Mouse (Mus musculus) cerebellum, adult 18-20 months (tissue): Measurements from ENCODE around the gene Nrip1.

Experiments used
- DNase-seq, 2 experiments: peaks; one replicate each; pipeline ENCODE4 v3.0.0; 2021

Gene Nrip1

DNA sequence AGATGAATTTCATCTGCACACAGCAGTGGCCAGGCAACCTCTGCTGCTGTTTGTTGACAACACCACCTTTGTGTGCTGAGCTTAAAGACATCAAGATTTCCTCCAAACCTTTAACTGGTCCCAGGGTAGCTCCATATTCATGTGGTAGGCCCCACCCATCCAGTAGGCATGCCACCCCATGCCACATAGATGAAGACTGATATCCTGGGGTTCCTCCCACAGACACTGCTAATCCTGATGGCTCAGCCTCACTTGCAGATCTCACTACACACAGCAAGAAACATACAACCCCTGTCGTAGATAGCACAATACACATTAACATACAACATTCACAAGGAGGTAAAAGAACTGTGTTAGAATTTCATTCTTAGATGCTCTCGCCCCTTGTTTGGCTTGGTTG, 29.6 kb downstream of the Nrip1 start:
- no peak for DNase-seq

DNA sequence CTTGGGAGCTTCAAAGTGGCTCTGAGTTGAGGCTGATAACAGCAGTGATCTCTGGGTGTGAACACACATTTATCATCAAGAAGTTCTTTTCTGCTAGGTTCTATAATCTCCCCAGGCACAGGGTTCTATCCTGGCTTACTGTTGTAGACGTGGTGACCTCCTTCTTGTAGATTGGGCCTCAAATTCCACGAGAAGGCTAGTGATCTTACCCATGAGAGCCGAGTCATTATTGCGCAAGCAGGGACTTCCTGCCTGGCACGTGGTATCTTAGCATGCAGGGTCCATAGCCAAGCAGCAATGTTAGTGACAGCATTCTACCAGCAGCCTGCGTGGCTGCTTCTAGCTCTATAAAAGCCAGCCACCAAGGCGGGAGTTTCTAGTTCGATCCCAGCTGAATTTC, 32.0 kb downstream of the Nrip1 start:
- no peak for DNase-seq

DNA sequence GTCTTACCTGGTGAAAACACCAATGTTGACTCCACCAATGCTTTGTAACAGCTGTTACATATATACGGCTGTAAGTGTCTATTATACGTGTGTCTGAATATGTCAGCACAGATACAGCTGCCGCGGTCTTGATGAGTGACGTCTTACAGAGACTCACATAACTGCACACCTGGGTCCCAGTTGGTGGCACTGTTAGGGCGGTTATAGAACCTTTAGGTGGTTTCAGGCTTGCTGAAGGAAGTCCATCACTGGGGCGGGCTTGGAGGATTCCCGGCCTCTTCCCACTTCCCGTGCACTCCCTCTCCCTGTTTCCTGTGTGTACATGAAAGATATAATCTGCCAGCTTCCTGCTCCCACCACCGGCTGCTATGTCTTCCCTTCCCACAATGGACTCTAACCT, 34.4 kb downstream of the Nrip1 start:
- no peak for DNase-seq

DNA sequence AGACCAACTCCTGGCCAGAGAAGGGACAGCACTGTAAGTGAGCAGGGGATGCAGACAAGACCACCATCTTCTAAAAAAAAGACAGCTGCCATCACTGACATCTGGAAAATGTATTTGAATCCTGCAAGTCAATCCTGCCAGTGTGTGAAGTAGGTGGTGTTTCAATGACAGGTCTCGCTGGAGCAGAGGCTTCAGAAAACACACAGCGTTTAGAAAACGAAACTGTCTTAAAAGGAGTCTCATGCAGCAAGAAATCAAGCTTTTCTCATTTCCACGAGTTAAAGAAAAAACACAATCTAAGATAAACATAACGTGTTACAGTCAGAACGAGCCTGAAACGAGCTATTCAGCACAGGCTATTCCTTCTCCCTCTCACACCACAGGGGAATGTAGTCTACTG, 36.3 kb downstream of the Nrip1 start:
- no peak for DNase-seq

DNA sequence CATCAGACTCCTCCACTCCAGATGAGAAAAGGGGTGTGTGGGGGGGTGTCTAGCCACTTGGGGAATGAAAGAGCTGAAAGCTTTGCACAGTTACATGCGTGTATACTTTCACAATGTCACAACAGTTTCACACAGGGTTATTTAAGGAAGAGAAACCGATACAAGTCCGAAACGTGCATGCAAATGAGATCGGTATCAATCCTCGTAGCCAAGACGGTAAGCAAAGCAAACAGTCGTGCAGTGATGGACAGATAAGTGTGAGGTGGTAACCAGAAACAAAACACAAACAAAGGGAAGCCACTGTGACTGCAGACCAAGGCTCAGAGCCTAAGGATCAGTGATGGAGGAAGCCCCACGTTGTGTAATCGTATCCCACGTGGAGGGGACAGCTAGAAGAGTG, 36.7 kb downstream of the Nrip1 start:
- DNase-seq: no peak

DNA sequence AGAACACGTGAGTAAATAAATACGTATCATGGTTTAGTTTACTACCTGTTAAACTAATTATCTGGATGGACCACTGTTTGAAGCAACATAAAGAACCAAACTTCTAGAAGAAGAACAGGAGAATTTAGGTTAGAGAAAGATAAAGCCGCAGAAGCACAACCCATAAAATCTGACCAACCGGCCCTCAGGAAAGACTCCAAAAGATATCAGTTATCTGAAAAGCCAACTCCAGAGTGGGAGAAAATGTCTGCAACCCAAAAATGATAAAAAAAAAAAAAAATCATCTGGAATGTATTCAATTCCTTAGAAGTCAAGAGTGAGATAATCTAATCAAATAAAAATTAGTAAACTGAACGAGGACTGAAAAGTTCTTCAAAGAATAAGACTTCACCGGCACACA, 37.7 kb downstream of the Nrip1 start:
- no peak for DNase-seq

DNA sequence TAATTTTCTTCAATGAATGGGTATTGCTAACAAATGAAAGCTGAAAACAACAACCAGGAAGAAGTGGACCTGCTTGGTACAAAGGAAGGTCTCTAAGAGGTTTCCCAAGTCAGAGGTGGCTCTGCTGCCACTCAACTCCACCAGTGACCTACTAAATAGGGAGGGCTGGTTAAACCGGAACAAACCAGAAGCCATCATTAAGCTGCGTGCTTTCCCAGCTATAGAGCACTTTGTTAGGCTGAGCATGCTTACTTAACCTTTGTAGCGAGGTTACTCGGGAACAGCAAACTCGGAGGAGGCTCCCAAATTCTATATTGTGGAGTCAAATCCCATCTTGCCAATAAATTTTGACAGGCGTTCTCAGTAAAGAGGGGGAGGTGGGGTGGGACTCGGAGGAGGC, 41.5 kb downstream of the Nrip1 start:
- DNase-seq: no peak

DNA sequence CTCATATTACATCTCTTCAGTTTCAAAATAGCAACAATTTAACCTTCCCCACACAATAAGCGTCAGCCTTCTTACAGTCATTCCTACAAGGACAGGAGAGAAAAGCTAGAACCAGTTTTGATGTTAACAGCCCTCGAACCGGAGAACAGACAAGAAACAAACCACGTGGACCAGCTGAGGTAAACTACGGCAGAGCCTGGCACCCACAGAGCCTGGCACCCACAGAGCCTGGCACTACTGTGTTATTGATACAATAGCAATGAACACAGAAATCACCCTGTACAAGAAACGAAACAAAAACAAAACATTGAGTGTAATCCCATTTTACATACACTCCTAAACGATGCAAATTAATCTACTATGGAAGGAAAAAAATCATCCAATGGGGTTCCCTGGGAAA, 42.4 kb downstream of the Nrip1 start:
- DNase-seq: no peak

DNA sequence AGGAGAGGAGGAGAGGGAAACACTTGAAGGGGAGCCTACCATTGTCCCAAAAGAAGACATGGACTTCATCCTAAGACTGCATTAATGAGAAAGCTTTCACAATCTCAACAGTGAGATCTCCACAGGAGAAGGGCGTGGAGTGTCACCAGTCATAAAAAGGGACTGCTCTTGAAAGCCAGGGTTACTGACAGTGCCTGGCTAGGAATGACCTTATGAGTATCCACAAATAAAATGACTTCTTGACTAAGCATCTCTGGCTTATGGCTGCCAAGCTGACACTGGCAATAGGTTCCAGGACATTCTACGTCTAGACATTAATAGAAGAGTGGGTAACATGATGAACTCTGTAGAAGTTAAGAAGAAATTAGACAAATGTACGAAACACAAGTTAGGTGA, 48.3 kb downstream of the Nrip1 start:
- no peak for DNase-seq

DNA sequence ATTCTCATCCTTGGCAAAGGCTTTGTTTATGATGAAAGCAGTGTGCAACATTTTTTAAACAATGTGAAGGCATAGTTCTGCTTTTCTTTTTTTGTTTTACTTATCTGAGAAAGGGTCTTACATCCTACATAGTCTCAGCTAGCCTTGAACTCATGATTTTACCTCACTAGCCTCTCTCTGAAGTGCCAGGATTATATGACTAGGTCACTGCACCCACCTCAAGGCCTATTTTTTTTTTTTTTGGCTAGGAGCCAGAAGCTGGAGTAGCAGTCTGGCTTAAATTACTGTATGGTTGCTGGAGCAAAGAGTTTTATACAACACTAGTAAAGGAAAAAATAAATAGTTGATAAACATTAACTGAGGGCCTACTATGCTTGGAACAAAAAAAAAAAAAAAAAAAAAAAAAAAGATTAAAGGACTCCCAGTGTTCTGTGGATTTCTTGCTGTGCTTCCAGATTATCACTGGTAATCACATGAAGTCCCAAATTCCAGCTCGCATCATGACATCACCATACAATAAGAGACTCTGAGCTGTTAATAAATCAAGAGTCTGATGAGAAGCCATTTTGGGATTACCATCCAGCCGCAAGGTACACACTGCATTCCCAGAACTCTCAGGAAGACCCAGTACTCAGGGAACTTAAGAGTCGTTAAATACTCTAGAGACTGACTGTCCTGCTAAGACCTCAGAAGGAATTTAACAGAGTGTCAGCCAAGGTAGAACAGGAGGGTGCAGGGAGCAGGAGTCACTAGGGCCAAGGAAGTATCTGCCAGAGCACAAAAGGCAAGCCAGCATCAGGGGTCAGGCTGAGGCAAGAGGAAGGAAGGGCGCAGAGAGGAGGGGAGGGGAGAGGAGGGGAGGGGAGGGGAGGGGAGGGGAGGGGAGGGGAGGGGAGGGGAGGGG, 49.0 kb downstream of the Nrip1 start:
- DNase-seq: no peak

DNA sequence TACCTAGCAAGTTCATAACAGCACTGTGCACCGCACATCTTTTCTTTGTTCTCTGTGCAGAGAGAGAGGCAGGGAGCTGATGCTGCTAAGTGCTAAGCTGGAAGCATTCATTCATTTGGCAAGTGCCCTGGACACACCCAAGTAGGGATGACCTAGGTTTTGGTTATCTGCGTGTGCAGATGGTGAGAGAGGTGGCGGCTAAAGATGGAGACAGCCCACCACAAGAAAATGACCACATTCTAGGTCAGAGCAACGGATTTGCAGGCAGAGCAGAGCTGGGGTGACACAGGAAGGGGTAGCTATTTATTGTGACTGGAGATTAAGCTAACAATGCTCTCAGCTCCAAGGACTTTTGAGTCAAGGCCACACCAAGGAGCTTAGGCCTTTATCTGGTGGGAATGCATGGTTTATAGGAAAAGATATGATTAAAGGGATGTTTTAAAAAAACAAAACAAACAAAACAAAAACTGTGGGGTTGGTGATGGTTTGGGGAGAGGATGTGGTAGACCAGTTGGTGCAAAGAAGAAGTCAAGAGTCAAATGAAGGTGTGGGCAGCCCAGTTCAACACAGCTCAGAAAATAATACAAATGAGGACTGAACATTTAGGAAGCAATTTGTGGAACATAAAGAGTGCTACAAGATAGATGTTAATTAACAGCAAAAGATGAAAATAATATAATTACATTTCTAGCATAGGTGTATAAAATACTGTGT, 49.9 kb downstream of the Nrip1 start:
- DNase-seq: no peak

DNA sequence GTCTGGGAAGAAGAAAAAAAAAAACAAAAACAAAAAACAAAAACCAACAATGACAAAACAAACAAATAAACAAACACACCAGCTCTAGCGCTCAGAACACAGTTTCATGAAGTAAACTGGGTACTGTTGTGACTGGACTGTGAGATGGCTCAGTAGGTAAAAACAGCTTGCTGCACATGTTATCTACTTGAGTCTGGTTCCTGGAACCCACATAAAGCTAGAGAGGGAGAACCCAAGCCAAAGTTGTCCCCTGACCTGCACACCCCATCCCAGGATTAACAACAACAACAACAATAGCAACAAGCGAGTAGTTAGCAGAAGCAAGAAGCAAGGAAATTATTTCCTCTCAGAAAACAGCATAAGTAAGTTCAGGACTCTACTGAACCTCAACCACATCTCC, 50.5 kb downstream of the Nrip1 start:
- DNase-seq: no peak

DNA sequence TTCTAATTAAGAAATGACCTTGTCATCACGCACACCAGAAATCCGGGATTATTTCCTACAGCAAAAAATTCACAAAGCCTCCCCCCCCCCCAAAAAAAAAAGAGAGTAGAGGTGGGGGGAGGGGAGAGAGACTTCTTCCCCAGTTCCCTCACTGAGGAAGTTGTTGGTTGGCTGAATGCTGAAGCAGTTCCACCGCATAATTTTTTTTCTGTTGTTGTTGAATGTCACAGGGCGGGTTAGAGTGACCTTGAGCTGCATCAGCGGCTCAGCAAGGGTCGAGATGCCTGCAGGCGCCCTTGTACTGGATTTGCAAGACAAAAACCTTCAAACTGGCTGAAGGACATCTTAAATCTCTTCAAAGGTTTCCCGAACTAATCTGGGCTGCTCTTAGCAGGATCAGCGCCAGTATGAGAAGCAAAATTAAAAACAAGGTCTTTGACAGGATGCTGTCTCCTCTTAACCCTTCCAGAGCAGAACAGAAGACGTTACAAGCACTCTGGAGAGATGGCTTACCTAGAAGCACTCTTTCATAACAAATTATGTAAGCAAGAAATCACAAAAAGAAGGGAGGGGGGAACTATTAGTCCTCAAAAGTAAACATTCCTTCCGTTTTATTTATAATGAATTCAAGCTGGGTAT, 52.0 kb downstream of the Nrip1 start:
- DNase-seq: peak in 1 of 2 experiments; percentile 20

DNA sequence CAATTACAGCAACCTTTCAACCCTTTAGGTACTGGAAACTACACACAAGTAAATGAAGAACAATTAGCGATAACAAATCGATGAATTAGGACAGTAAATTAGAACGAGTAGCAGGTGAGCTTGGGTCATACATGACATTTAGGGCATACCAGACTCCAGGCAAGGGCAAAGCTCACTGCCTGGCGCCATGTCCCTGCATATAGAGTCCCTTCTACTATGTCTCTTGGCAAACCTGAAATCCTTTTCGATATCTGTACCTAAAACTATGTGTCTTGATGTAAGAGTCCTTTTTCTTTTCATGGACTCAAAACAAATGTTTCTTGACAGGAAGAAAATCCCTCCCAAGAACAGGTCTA, 53.5 kb downstream of the Nrip1 start:
- DNase-seq: no peak

DNA sequence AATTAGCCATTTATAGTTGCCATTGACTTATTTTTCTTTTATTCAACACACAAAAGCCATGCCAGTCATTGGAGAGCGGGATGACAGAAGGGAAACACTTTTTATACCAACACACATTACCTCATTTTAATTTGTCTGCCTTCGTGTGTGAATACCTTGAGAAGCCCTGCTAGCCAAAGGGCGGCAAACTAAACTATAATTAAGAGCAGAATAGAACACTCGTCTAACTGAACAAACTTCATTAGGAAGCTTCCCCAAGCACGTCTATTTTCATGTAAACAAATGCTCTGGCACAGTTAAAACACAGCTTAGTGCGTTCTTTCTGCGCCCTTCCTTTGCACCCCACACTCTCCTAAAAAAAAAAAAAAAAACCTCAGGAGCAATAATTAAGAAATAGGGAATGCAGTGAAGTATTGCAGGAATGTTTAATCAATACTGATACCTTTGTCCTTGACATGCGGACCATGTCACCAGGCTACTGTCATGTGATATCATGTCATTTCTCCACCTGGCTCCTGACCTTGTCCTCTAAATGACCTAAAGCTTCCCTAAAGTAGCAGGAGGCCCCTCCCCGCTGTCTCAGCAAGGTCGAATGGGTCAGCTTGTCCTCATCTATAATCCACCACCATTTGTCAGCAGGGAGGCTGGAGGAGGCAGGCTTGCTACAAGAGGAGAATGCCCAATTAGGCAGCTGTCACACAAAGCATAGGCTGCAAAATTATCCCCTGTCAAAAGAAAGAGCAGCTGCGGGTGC, 54.1 kb downstream of the Nrip1 start:
- DNase-seq: peak in 1 of 2 experiments; percentile 20

DNA sequence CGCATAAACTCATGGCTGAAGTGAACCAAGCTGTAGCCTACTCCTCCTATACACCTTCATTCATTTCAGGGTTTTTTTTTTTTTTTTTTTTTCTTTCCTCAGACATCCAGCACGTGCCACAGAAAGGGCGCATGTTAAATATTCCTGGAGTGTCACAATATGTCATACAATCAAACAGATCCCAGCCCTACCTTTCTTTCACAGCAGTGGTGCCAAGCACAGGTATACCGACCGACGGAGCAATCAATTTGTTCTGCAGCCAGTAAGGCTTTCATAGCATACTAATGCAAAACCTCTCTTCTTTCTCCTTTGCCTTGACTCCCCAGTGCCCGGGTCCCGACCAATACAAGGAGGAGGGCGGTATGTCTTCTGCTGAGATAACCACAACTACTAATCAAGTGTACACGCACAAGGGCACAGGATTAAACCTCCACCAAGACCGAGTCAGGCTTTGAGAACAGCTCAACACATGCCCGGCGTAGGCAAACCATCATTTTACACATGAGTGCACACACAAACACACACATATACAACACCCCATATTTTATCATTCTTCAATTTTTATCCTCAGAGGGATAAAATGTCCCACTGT, 55.2 kb downstream of the Nrip1 start:
- no peak for DNase-seq

DNA sequence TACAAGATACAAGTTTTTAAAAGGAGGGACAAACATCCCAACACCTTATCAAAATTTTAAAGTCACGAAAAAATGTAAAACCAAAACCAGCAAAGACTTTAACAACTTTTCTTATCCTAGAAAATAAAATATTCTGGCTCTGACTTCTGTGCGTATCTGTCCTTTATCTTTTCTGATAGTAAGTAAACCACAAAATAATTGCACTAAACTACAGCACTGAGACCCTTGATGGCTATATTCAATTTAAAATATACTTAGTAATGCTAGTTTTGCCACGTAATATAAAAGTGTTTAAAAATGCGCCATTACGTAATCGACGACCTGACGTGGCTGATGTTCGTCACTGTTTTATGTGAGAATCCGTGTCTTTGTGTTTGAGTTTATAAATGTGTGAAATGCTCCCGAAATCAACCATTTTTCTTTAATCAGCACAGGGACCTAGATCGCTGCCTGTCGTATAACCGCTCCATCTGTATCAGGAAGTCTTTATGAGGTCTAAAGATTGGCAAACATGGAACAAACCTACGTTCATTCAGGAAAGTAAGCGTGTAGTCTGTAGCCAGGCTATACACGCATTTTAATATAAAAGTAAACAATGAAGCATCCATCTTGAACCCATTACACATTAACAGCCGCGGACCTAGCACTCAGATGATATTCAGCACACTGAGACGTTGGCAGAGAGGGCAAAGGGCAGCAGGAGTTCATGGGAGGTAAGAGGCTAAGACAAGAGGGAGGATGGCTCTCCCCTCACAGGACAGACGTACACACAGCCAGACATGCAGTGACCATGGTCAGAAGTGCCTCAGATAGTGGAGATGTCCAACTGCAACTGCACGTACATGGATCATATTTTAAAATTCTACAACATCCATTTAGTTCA, 56.4 kb downstream of the Nrip1 start:
- DNase-seq: no peak

DNA sequence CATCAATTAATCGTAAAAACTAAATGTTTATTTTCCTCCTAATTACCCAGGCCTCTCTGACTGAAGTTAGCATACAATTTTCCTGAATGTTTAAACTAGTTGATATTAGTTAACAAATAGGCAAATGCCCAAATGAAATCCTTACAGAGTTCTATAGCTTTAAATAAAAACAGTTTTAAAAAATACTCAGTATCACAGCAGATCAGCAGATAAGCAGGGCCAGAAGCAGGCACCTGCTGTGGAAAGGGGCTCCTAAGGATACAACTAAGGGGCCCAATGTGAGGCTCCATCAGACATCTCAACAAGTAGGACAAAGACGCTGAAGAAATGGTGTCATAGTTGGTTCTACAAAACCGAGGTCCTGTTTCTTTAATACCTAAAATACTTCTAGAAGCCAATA, 58.0 kb downstream of the Nrip1 start:
- DNase-seq: no peak

DNA sequence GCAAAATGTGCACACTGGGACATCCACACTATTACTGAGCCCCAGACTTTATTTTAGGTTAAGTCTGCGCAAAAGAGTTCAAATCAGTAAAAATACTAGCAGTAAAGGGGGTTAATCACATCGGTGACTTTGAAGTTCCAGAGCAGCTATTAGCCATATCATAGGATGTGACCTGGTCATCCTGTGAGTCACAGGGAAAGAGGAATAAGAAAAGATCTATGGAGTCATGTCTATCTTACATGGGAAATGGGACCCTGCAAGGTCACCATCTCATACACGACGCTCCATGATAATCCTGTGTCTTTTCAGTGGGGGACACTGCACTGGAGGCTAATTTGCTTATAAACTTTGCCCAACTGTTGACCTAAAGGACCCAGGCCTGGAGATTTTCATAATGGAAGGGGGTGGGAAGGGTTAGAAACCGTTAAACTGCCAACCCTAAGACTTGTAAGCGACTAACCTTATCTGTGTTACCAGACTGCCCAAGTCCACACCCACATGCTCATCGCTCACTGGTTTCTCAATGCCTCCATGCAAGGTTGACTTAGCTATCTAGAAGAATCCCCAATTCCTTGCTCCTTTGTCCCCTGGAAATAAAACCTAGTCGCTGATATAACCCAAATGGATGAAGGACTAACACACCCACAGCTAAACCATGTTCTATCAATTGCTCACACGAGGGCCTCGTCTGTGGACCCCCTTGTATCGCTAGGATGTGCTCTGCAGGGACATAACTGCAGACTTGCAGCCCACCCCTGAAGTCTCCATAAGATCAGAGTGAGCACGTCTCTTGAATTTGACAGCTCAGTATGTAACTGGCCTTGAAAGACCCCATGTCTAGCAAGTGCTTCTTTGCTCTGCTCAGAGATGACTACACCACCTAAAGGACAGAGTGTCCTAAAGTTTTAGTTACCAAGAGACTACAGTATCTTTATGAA, 59.3 kb downstream of the Nrip1 start:
- no peak for DNase-seq

DNA sequence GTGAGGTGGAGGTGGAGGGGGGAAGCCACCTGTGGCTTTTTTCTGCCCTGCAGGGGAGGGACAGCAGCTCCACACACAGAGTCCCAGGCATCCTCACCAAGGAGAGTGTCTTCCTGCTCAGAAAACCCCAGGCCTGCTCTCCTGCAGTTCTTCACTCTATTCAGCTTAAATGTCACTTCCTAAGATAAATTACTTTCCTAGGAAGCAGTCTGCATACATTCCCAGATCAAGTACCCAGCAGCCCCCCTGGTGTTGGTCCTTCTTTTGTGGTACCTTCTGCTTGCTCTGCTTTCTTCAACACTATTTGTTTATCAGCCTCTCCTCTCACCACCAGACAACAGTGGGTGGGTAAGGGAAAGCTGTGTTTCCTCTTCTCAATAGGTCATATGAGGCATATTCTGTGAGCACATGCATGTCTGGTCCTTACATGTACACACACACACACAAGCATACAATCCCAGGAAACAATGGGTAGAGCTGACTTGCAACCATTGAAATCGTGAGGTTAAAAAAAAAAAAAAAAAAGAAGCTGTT, 60.7 kb downstream of the Nrip1 start:
- DNase-seq: no peak
